Mouse (Mus musculus): ENCODE measurements around the gene Kctd12. TPM values are rescaled to one million over a fixed set of nuclear protein-coding genes. Genes with fewer than 3 reads are reported as not detected.

The Kctd12 gene
- total and polyA plus RNA-seq, 2 experiments: 3.8 to 7.2 TPM

GRCm38 (mm10) chr14:102962019-102962418 is 20.4 kb downstream of the Kctd12 start:
- Histone ChIP-seq H3K79me2 (ENCODE audit: control insufficient read depth, insufficient read depth, low read length) (no peaks in the 10 kb centered on the region), H3K27ac (replicated peaks; ENCODE audit: insufficient read depth, low read depth, low read length) (no peak overlapping the region), H3K9ac (ENCODE audit: low read depth, low read length) (no peak overlapping the region), H3K36me3 (ENCODE audit: control insufficient read depth, insufficient read depth, low read length) (no peaks in the 10 kb centered on the region), H3K4me3 (ENCODE audit: insufficient read depth, low read depth, low read length) (no peak overlapping the region), H3K4me1 (ENCODE audit: control insufficient read depth, insufficient read depth, low read length) (no peaks in the 10 kb centered on the region), H3K27me3 (ENCODE audit: control insufficient read depth, insufficient read depth, low read length) (no peaks in the 10 kb centered on the region)
- WGBS: 88% methylated on average over 2 of the region's 2 CpGs
- DNase-seq (ENCODE audit: extremely low read depth, low read depth, low spot score): no peak
- TF ChIP-seq CTCF (IDR thresholded peaks at IDR 0.05; ENCODE audit: low read depth, low read length) (no peak), POLR2A (IDR thresholded peaks at IDR 0.05; ENCODE audit: extremely low read depth, insufficient read depth, low read length) (no peak)

GRCm38 (mm10) chr14:102953511-102953910 is 28.9 kb downstream of the Kctd12 start:
- DNase-seq (ENCODE audit: extremely low read depth, low read depth, low spot score): peak; percentile 47
- no peak overlapping the region for H3K27ac ChIP-seq (replicated peaks; ENCODE audit: insufficient read depth, low read depth, low read length)

DNA sequence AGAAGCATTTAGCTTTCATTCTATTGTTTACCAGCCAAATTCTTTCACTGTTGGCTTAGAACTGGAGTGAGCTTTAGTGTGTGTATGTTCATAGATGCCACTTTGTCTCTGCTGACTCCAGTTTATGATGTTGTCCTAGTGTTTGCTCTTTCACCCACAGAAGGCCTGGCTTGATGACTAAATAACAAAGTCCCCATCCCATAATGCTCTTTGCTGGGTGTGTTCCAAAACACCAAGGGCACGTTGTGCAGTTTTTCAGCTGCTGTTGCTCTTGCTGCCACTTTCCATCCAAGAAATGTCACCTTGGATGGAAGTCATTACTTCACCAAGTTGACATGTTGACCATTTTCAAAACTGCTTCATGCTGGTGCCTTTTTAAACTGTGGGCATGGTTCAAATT is 30.5 kb downstream of the Kctd12 start:
- H3K36me3 ChIP-seq (ENCODE audit: control insufficient read depth, insufficient read depth, low read length): no peaks in the 10 kb centered on the region
- H3K4me3 ChIP-seq (ENCODE audit: insufficient read depth, low read depth, low read length): no peak overlapping the region
- H3K4me1 ChIP-seq (ENCODE audit: control insufficient read depth, insufficient read depth, low read length): 0 out of 2 replicates have a peak, but pooled peaks cover 2% of the 10 kb centered on the region
- DNase-seq (ENCODE audit: extremely low read depth, low read depth, low spot score): peak; percentile 47
- TF ChIP-seq CTCF (IDR thresholded peaks at IDR 0.05; ENCODE audit: low read depth, low read length) (no peak), POLR2A (IDR thresholded peaks at IDR 0.05; ENCODE audit: extremely low read depth, insufficient read depth, low read length) (no peak)
- H3K27me3 ChIP-seq (ENCODE audit: control insufficient read depth, insufficient read depth, low read length): no peaks in the 10 kb centered on the region
- no peaks in the 10 kb centered on the region for H3K79me2 ChIP-seq (ENCODE audit: control insufficient read depth, insufficient read depth, low read length)
- H3K27ac ChIP-seq (replicated peaks; ENCODE audit: insufficient read depth, low read depth, low read length): no peak overlapping the region
- no peak overlapping the region for H3K9ac ChIP-seq (ENCODE audit: low read depth, low read length)
- WGBS: 17% methylated on average over 1 of the region's 1 CpGs

More at GRCm38 (mm10) chr14:102953511-102953910, 28.9 kb downstream of the Kctd12 start:
- no peak overlapping the region for H3K9ac ChIP-seq (ENCODE audit: low read depth, low read length)
- H3K27me3 ChIP-seq (ENCODE audit: control insufficient read depth, insufficient read depth, low read length): no peaks in the 10 kb centered on the region
- H3K4me1 ChIP-seq (ENCODE audit: control insufficient read depth, insufficient read depth, low read length): 0 out of 2 replicates have a peak, but pooled peaks cover 2% of the 10 kb centered on the region
- H3K4me3 ChIP-seq (ENCODE audit: insufficient read depth, low read depth, low read length): no peak overlapping the region
- no peak for TF ChIP-seq CTCF (IDR thresholded peaks at IDR 0.05; ENCODE audit: low read depth, low read length)
- no peak for TF ChIP-seq POLR2A (IDR thresholded peaks at IDR 0.05; ENCODE audit: extremely low read depth, insufficient read depth, low read length)
- 26% methylated on average over 8 of the region's 8 CpGs for WGBS
- no peaks in the 10 kb centered on the region for H3K36me3 ChIP-seq (ENCODE audit: control insufficient read depth, insufficient read depth, low read length)
- H3K79me2 ChIP-seq (ENCODE audit: control insufficient read depth, insufficient read depth, low read length): no peaks in the 10 kb centered on the region

DNA sequence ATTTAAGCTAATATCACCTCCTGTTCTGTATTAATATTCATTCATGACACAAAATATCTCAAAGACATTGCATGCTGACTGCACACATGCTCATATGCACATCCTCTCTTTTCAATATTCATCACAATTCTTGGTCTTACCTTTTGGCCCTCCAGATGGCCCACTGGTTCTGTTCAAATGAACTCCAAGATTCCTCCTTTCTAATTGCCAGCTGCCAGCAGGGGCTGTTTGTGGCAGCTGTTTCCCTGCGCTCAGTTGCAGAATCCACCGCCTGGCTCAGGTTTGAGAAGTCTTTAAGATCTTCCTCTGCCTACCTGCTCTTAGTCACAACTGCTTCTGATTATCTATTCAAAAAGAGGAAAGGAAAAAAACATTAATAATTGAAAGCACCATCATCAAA is 34.6 kb downstream of the Kctd12 start:
- 90% methylated on average over 2 of the region's 2 CpGs for WGBS
- Histone ChIP-seq H3K4me3 (ENCODE audit: insufficient read depth, low read depth, low read length) (no peak overlapping the region), H3K27ac (replicated peaks; ENCODE audit: insufficient read depth, low read depth, low read length) (no peak overlapping the region), H3K9ac (ENCODE audit: low read depth, low read length) (no peak overlapping the region), H3K27me3 (ENCODE audit: control insufficient read depth, insufficient read depth, low read length) (no peaks in the 10 kb centered on the region), H3K79me2 (ENCODE audit: control insufficient read depth, insufficient read depth, low read length) (no peaks in the 10 kb centered on the region), H3K36me3 (ENCODE audit: control insufficient read depth, insufficient read depth, low read length) (no peaks in the 10 kb centered on the region), H3K4me1 (ENCODE audit: control insufficient read depth, insufficient read depth, low read length) (0 out of 2 replicates have a peak, but pooled peaks cover 2% of the 10 kb centered on the region)
- no peak for TF ChIP-seq POLR2A (IDR thresholded peaks at IDR 0.05; ENCODE audit: extremely low read depth, insufficient read depth, low read length)
- TF ChIP-seq CTCF (IDR thresholded peaks at IDR 0.05; ENCODE audit: low read depth, low read length): no peak
- no peak for DNase-seq (ENCODE audit: extremely low read depth, low read depth, low spot score)

DNA sequence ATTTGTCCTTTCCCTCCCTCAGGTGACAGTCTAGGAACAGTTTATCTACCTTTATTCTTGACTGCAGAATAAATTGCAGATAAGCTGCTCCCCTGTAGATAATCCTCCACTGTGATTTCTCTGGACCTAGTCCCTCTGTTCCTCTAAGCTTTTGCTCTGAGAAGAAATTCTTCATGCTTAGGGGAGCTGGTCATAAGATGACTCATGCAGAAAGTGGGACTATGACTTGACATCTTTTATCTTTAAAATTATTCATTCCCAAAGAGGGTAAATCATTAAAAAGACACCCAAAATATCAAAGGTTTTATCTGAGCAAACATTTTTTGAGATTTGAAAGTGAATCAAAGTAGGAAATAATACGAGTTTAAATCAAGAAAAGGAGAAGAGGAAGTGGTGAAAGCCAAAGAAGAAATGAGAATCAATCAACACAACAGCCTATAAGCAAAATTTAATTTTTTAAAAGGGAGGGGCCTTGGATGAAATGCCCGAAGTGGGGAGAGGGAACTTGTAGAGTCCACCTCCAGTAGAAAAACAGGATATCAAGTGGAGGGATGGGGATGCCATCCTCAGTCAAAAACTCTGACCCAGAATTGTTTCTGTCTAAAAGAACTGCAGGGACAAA is 40.1 kb downstream of the Kctd12 start:
- no peak for TF ChIP-seq POLR2A (IDR thresholded peaks at IDR 0.05; ENCODE audit: extremely low read depth, insufficient read depth, low read length)
- TF ChIP-seq CTCF (IDR thresholded peaks at IDR 0.05; ENCODE audit: low read depth, low read length): no peak
- Histone ChIP-seq H3K79me2 (ENCODE audit: control insufficient read depth, insufficient read depth, low read length) (no peaks in the 10 kb centered on the region), H3K36me3 (ENCODE audit: control insufficient read depth, insufficient read depth, low read length) (no peaks in the 10 kb centered on the region), H3K4me1 (ENCODE audit: control insufficient read depth, insufficient read depth, low read length) (no peaks in the 10 kb centered on the region), H3K4me3 (ENCODE audit: insufficient read depth, low read depth, low read length) (no peak overlapping the region), H3K9ac (ENCODE audit: low read depth, low read length) (no peak overlapping the region), H3K27ac (replicated peaks; ENCODE audit: insufficient read depth, low read depth, low read length) (no peak overlapping the region), H3K27me3 (ENCODE audit: control insufficient read depth, insufficient read depth, low read length) (no peaks in the 10 kb centered on the region)
- 59% methylated on average over 2 of the region's 2 CpGs for WGBS
- no peak for DNase-seq (ENCODE audit: extremely low read depth, low read depth, low spot score)

GRCm38 (mm10) chr14:102934878-102935277 is 47.6 kb downstream of the Kctd12 start:
- H3K9ac ChIP-seq (ENCODE audit: low read depth, low read length): no peak overlapping the region
- H3K27ac ChIP-seq (replicated peaks; ENCODE audit: insufficient read depth, low read depth, low read length): no peak overlapping the region
- H3K79me2 ChIP-seq (ENCODE audit: control insufficient read depth, insufficient read depth, low read length): no peaks in the 10 kb centered on the region
- no peaks in the 10 kb centered on the region for H3K36me3 ChIP-seq (ENCODE audit: control insufficient read depth, insufficient read depth, low read length)
- no peak for DNase-seq (ENCODE audit: extremely low read depth, low read depth, low spot score)
- H3K4me1 ChIP-seq (ENCODE audit: control insufficient read depth, insufficient read depth, low read length): no peaks in the 10 kb centered on the region
- no peak overlapping the region for H3K4me3 ChIP-seq (ENCODE audit: insufficient read depth, low read depth, low read length)
- no peaks in the 10 kb centered on the region for H3K27me3 ChIP-seq (ENCODE audit: control insufficient read depth, insufficient read depth, low read length)
- TF ChIP-seq CTCF (IDR thresholded peaks at IDR 0.05; ENCODE audit: low read depth, low read length): no peak
- no peak for TF ChIP-seq POLR2A (IDR thresholded peaks at IDR 0.05; ENCODE audit: extremely low read depth, insufficient read depth, low read length)
- WGBS: 78% methylated on average over 2 of the region's 2 CpGs

Measured in liver, adult 2 months (tissue).